Comparison of ENCODE assay signal across 8 mouse cellular contexts in the genomic region with DNA sequence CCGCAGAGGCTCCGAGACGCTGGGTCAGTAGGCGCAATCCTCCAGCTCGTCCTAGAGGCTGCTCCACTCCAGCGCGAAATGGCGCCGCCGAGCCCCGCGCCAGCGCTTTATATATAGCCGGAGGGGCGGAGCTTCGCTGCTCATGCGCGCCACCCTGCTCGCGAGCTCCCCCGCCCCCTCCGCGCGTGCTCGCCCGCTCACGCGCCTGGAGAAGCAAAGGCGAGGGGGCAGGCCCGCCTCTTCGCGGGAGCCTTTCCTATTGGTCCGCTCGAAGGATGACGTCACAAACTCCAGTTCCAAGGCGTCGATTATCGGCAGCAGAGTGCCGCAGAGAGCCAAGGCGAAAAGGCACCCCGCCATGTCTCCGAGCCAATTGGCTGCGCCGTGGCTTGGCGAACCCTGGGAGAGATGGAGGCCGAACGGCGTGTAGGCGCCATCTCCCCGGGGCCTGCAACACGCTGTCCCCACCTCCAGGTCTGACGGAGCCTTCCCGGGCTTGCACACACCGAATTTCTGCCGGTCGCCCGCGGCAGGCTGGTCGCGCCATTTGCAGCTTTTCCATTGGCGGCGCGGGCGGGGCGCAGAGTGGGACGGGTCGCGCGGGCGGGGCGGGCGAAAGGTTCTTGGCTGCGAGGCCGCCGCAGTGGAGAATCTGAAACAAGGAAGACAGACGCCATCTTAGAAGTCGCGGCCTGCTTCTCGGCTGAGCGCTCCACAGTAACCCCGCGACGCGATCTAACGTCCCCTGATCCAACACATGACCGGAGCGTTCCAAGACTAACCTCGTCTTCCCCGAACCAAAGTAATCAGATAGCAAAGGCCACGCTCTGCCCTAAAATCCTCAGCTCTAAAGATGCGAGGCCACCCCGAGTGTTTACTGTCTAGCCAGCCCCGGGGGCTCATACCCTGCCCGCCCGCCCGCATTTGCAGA. TPM values are rescaled to one million over a fixed set of nuclear protein-coding genes. Genes with fewer than 3 reads are reported as not detected.
DNase-seq lines count a peak whose midpoint lies in the region; ATAC-seq and TF ChIP-seq lines count a peak whose summit lies in the region.

A gene (plus strand): TSS at position 293 of the 931 bp plus-strand sequence.

- H3K36me3 ChIP-seq in ES-E14 (ENCODE audit: control insufficient read depth, insufficient read depth, low read length, poor library complexity, severe bottlenecking) = peaks cover 47% of the 10 kb centered on the region
- peaks cover 20% of the 10 kb centered on the region for H3K36me3 ChIP-seq in forebrain, embryonic 15.5 days

- under 1% methylated on average over 95 of the region's 96 CpGs for WGBS in forebrain, embryonic 15.5 days
- under 1% methylated on average over 96 of the region's 96 CpGs for WGBS in lung, adult 2 months

- peak within 1 kb of the TSS; percentile 99 for H3K9ac ChIP-seq in ES-E14 (ENCODE audit: insufficient read depth, low read depth, low read length, poor library complexity, severe bottlenecking)
- H3K9ac ChIP-seq in forebrain, embryonic 15.5 days (replicated peaks) = peak within 1 kb of the TSS; percentile 98

- TF ChIP-seq POLR2A in lung, adult 2 months (IDR thresholded peaks at IDR 0.05; ENCODE audit: borderline replicate concordance, extremely low read depth, low read depth, low read length) = peak; percentile 99

- peak within 1 kb of the TSS; percentile 80 for H3K4me2 ChIP-seq in forebrain, embryonic 15.5 days (replicated peaks)

- H3K27me3 ChIP-seq in forebrain, embryonic 15.5 days = no peaks in the 10 kb centered on the region

- H3K9me3 ChIP-seq in ES-E14 (ENCODE audit: control insufficient read depth, insufficient read depth, low read depth, low read length) = no peaks in the 10 kb centered on the region
- no peaks in the 10 kb centered on the region for H3K9me3 ChIP-seq in forebrain, embryonic 15.5 days

- intact Hi-C loops in heart, postnatal 25 days (cut with DNase I) = loop anchor here (5.0 to 10.0 kb wide), 2 partner anchors 92 to 465 kb away; a partner anchor contains a TSS

- TF ChIP-seq CTCF in lung, adult 2 months (IDR thresholded peaks at IDR 0.05; ENCODE audit: insufficient read depth, low read length) = no peak

- peak; percentile 79 for ATAC-seq in forebrain, embryonic 15.5 days (replicated peaks)
- peak; percentile 62 for ATAC-seq in neutrophil, adult 5-6 weeks (ENCODE audit: extremely low read depth, insufficient number of reproducible peaks, low FRiP score, poor library complexity, severe bottlenecking)

- H3K4me1 ChIP-seq in ES-E14 (ENCODE audit: control insufficient read depth in 2 of 2, insufficient read depth in 2 of 2, low read length in 2 of 2, poor library complexity in 1 of 2) = no peaks in the 10 kb centered on the region
- peaks cover 37% of the 10 kb centered on the region for H3K4me1 ChIP-seq in forebrain, embryonic 15.5 days
- peaks cover 6% of the 10 kb centered on the region; the same call in 1 of the 2 replicates for H3K4me1 ChIP-seq in lung, adult 2 months (ENCODE audit: control insufficient read depth, insufficient read depth, low read length)

- H3K4me3 ChIP-seq in ES-E14 (ENCODE audit: insufficient read depth in 1 of 2, low read depth in 1 of 2, low read length in 2 of 2, poor library complexity in 1 of 2, severe bottlenecking in 1 of 2) = peak within 1 kb of the TSS; percentile 85 to 99
- peak within 1 kb of the TSS; percentile 90 for H3K4me3 ChIP-seq in forebrain, embryonic 15.5 days
- H3K4me3 ChIP-seq in lung, adult 2 months (replicated peaks; ENCODE audit: extremely low read depth, low read depth, low read length) = peak within 1 kb of the TSS; percentile 93

- H3K27ac ChIP-seq in ES-E14 (ENCODE audit: insufficient read depth, low read depth, low read length, poor library complexity, severe bottlenecking) = peak within 1 kb of the TSS; percentile 99
- H3K27ac ChIP-seq in forebrain, embryonic 15.5 days (replicated peaks) = peak within 1 kb of the TSS; percentile 100

- in situ Hi-C loops in ES-E14 (cut with MboI; ENCODE audit: low sequenced_read_pairs in 2 of 2, unreplicated experiment in 2 of 2) = no loop called here

- DNase-seq in ES-E14 (ENCODE audit: low read depth, low spot score) = peak; percentile 96
- DNase-seq in cerebellum, adult 11-12 months = peak; percentile 100
- DNase-seq in heart, postnatal 25 days (ENCODE audit: low spot score) = peak; percentile 99
- DNase-seq in layer of hippocampus, adult 18-20 months (ENCODE audit: low spot score in 2 of 2) = peak; percentile 99 to 100
- peak; percentile 98 for DNase-seq in lung, adult 2 months
- peak; percentile 98 to 99 for DNase-seq in thymus, adult 18-20 months

TF ChIP-seq in ES-E14, 5 proteins besides CTCF, POLR2A, EP300 and RAD21:
- TF ChIP-seq CHD2 (IDR thresholded peaks at IDR 0.05; ENCODE audit: low read depth, low read length) = peak; percentile 4; the same call in 1 of the 2 replicates
- TF ChIP-seq ZC3H11A (IDR thresholded peaks at IDR 0.05; ENCODE audit: borderline replicate concordance, low read depth, low read length) = no peak
- no peak for TF ChIP-seq MAFK (IDR thresholded peaks at IDR 0.05; ENCODE audit: insufficient read depth, low read depth, low read length)
- TF ChIP-seq HCFC1 (IDR thresholded peaks at IDR 0.05; ENCODE audit: borderline replicate concordance, insufficient read depth, low read length) = peak; percentile 49; the same call in 1 of the 2 replicates

RNA-seq across cellular contexts. Expression of the gene that starts here (rescaled TPM):
- 18.5 and 24.5 TPM in 2 replicates for total RNA-seq in ES-E14 (2012; rRNA removed)
- polyA plus RNA-seq in forebrain, embryonic 15.5 days (2015; fragmentation: Nextera tagmentation; extraction: Ambion mirVana) = 12.9 and 13.0 TPM in 2 replicates
- 1 to 10 TPM; 3.7 to 4.5 TPM for total RNA-seq in heart, postnatal 25 days (2021)
- total RNA-seq in layer of hippocampus, adult 18-20 months (2021) = 10 to 100 TPM; 27.4 to 32.5 TPM
- 109 and 118 TPM in 2 replicates for polyA plus RNA-seq in lung, adult 2 months (2012; rRNA removed)
- total RNA-seq in neutrophil, adult 5-6 weeks (2017) = 221 and 234 TPM in 2 replicates

Comparison
In these comparisons a context has a peak if more than half of its experiments do, and no peak if none do; other contexts are left out.
1. Peak in every context shown above with its lines: DNase-seq, ATAC-seq, H3K4me3 ChIP-seq and H3K27ac ChIP-seq.